Mouse (Mus musculus) CD4-positive helper T cell, adult 2 months (primary cell): ENCODE data around the gene Cuedc1.

Source experiments
- DNase-seq: peaks from one replicate; pipeline ENCODE4 v3.0.0-alpha.2; 2012; ENCODE audit warnings: low read depth, missing footprints, low spot score

Gene Cuedc1

DNA sequence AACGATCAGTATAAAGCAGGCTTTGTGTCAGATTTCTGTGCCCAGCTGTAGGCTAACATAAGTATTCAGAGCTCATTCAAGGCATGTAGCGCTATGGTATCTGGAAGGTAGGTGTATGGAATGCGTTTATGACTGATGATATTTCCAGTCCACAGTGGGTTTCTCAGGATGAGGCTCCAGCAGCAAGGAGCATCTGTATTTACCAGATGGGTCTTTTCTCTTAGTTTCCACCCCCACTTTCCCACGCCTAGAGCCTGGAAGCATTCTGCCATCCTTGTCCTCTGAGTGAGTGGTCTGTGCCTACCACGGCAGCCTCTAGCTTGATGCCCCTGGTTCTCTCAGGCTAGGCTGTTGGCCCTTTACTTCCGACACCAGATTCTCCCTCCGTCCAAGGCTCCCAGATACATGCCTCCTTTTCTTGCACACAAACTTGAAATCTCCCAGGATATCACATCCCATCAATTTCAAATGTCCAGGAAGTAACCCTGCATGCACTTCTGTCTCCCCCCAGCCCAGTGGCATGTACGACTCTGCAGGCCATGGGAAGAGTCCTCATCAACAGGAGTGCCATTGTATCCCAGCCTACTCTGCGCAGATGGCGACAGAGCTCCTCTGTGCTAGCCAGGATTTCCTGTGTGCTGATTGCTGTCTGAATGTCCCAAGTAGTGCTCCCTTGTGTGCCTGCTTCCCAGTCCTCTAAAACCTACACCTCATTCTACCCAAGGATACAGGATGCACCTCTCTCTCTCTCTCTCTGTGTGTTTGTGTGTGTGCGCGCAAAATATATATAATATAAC, 48.6 kb downstream of the Cuedc1 start:
- no peak for DNase-seq

DNA sequence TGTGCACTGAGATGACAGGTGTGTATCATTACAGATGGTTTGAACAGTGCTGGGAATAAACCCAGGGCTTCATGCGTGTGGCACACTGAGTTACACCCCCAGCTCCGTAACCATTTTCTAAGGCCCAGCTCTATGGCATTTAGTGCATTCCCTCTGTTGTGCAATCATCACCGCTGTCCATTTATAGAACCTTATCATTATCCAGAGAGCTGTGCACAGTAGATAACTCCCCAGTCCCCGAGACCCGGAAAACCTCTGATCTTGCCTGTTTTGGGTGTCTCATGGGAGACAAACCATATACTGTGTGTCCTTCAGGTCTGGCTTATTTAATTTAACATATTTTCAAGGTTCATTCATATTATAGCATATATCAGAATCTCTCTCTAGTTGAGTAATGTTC, 49.5 kb downstream of the Cuedc1 start:
- no peak for DNase-seq

DNA sequence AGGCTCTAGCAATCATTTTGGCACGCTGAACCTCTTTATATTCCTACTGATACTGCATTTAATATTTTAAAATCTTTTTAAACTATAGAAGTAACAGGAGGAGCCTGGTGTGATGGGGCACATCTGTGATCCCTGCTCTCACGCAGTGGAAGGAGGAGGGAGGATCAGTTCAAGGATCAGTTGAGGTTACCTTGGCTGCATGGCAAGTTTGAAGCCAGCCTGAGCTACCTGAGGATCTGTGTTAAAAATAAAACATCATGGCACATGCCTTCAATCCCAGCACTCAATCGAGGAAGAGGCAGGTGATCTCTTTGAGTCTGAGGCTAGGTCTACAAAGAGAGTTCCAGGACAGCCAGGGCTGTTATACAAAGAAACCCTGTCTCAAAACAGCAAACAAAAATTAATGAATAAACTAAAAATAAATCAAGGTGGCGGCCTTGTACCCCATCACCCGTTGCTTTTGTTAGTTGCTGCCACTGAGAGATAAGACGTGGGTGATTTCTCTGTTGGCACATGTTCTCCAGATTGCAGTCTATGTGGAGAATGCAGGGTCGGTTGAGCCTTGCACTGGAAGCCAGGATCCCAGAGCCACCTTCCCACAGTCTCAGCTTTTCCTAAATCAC, 50.3 kb downstream of the Cuedc1 start:
- DNase-seq, result no peak

DNA sequence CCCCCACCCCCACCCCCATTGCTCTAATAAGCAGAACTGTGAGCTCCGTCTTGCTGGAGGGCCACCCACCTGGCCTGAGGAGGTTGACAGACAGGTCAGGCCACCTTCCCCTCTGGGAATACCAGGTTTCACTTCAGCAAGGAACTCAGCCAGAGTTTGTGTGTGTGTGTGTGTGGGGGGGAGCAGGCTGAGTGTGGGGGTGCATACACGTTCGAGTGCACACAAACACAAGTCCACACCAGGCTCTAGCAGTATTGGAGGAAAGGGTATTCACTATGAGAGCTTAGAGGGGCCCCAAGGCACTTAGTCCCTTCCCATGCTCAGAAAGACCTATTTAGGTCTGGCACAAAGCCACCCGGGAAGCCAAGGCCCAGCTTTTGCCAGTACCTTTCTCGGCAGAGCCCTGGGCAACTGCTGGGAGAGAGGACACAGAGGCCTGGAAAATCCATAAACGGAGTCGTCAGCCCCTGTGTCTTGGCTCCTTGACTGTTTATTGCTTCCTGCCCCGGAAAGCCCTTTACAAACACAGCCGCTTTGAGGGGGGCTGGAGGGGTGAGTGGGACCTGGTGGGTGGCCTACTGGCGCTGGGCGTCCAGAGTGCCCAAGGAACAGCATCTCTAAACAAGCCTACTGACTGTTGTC, 50.9 kb downstream of the Cuedc1 start:
- DNase-seq, result no peak

DNA sequence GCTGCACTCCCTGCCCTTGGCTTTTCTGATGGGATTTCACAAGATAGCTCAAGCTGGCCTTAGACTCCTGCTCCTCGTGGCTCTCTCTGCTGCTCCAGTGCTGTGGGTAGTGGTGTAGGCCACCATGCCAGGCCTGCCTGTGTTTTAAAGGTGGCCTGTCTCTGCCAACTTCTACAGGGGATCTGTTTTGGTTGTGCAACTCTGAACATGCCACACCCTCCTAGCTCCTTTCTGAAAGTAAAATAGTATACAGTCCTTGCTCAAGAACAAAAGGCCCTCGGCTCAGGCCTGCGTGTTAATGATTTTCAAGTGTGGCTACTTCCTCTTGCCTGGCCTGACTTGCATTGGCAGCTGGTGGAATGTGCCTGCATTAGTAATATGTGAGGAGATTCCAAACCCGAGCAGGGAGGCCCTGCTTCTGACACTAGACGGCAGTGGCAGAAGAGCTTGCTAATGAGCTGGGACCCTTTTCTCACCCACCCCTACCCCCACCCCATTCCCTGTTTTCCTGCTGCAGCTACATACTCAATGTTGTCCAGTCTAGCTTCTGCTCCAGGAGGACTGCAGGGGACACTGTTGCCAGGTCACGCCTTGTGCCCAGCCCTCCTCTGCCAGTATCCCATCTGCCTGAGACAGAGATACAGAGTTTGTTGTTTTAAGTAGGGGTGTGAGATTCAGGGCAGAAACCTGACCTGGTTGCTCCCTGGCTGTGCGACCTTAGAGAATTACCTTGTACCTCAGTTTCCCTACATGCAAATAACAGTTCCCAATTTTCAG, 53.7 kb downstream of the Cuedc1 start:
- no peak for DNase-seq

DNA sequence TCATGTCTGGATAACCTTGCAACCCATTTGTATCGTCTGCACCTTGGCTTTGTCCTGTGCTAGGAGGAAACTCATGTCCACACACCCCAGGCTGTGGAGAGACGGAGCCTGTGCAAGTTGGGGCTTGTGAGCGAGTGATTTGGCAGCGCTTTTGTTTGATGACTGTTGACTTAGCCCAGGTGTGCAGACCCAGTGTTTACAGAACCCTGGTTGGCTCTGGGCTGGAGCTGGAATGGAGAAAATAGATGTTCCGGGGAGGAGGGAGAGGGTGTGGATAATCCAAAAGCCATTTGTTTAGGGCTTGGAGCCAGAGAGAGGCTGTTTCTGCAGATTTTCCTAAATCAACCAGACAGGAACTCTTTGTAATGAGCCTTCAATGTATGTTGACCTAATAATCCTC, 56.0 kb downstream of the Cuedc1 start:
- no peak for DNase-seq

DNA sequence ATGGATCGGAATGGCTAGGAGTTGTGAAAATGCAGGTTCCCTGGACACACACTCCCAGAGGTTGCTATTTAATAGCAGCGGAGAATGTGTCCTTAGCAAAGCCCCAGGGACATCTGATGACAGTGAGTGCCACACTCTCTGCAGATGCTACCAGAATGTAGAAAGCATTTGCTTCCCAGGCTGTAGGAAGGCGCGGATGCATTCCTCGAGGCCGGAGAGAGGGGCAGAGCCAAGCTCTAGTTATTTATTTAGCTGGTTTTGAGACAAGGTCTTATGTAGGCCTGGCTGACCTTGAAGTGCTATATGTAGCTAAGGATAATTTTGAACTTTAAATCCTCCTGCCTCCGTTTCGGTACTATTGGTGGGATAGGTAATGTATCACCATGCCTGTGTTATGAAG, 56.6 kb downstream of the Cuedc1 start:
- no peak for DNase-seq

DNA sequence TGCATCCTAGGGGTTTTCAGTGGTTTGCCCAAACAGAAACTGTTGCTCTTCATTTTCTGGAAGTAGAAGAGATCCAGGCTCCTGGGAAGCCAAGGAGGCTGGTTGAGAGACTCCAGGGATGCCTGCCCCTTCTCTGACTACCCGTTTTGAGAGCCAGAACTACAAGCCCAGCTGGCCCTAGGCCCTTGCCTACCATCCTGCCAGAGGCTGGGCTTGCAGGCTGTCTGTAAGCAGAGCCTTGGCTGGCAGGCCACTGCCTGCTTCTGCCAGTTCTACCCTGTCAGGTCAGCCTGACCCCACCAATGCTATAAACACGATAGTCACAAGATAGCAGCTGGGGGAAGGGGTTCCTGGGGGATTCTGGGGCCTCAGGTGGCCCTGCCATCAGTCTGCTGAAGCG, 57.6 kb downstream of the Cuedc1 start:
- no peak for DNase-seq

DNA sequence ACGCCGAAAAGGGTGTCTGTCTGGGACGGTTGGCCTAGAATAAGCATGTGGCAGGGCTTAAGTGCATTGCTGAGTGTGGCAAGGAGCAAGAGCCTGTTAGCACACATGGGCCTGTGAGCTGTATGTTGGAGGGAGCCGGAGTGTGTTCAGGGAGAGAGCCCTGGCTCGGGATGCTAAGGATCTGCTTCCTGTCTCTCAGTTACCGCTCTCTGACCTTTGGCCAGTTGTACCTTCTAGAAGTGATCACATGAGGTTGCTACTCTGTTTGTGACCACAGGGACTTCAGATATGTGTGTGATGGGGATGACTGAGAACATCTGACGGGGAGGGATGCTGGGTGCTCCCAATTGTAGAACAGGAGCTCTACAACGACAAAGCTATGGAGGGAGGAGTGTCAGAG, 58.1 kb downstream of the Cuedc1 start:
- no peak for DNase-seq

DNA sequence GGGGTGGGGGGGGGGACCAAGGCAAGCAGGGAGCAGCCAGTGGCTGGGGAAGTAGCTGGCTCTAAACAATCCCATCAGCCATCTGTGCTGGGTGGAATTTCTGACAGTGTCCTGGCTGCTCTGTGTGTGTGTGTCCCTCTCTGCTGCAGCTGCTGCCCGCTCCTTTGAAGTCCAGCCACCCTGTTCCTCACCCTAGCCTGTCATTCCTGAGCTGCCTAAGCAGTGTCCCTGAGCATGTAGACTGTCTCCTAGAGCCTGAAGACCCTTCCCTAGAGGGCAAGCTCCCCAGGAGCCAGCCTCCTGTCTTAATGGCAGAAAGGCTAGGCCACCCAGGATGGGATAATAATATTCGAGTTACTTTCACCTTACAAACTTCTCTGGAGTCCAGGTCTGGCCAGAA, 58.5 kb downstream of the Cuedc1 start:
- DNase-seq, result no peak

DNA sequence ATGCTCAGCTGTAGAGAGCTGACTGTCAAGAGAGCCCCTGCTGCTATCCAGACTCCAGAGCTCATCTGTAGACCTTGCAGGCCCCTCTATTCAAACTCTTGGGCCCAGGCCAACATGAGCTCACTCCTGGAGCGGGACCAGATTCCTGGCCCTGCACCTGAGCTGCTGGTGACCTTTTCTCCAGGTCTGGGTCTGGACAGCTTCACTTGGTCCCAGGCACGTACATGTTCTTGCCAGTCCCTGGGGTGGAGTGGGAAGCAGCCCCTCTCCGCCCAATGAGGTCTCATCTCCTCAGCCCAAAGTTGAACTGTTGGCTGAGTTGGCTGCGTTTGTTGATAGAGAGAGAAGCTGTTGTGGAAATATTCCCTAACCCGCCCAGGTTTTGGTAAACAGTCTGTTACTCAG, 61.0 kb downstream of the Cuedc1 start:
- DNase-seq, result no peak

DNA sequence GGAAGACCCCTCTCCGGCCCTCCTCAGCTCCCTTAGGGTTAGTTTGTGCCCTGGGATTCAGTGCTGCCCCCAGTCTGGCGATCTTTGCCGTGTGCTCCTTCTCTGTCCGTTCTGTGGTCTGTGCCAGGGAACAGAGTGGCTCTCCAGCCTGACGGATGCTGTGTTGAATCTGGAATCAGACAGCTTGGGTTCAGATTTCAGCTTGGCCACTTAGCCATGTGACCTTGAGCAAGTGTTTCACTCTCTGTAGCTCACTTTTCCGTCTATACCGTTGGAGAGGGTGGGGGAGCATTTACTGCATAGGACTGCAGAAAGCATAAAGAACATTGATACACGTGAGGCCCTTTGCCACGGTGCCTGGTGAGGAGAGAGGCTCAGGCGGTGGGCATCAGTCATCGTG, 61.5 kb downstream of the Cuedc1 start:
- DNase-seq, result no peak

DNA sequence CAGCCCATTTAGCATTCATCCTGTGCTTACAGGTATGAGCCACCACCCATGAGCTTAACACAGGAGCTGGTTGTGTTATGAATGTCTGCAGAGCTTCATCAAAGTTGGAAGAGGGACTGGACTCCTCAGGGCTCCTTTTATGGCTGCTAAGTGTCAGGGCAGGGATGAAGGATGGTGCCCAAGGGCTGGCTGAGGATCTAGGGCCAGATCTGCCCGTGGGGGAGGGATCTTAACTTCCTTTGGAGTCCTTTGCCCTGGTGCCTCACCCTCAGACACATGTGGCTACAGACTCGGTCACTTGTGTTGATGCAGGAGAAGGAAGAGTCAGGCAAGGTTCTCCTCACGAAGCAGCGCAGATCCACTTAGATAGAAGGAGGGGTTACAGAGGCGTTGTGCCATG, 62.5 kb downstream of the Cuedc1 start:
- DNase-seq, result no peak

DNA sequence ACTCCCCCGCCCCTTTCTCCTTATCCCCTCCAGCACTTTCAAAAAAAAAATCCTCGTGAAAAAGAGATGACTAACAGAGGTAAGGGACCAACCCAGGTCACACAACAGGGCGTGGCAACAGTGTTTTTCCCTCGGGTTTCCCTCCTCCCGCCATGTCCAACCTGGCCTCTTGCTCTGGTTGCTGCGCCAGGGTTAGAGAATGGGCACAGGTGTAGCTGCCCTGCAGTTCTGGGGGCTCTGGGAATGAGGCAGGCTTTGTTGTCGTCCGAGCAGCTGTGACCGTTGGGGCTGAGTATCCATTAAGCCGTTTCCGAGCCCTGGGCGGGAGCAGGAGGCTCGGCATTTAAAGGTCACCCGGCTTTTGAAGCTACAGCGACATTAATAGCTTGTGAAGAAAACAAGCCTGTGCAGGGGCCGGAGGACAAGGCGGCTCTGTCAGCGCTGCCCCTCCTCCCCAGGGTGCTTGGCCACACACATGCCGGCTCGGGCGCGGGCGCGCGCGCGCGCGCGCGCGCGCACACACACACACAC, 63.3 kb downstream of the Cuedc1 start:
- DNase-seq, result peak; percentile 53

DNA sequence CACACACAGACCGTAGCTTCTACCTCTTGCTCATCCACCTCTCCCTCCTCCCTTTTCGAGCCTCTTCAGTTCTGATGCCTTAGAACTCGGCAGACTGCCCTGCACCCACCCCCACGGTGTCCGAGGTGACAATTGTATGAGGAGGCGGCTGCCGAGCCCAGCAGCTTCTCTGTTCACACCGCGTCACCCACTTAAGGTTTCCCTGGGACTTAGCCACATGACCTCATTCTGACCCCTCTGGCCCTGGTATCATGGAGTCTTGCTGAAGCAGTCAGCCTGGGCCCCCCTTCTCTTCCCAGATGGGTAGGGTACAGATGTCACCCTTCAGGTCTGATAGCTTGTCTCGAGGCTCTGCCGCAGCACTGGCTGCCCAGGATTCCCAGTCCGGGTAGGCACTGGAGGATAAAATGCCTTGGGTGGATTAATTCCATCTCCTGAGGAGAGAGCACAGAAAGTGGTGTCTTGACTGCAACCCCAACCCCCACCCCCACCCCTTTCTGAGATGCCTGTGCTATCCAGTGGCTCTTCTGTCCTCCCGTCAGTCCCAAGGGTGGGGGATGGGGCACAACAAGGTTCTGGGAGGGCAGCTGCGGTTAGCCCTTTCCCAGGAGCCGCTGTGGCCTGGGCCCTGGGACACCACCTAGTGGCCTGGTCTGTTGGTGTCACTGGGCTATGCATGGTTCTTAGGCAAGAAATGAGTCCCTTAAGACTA, 63.9 kb downstream of the Cuedc1 start:
- peak; percentile 64 for DNase-seq

DNA sequence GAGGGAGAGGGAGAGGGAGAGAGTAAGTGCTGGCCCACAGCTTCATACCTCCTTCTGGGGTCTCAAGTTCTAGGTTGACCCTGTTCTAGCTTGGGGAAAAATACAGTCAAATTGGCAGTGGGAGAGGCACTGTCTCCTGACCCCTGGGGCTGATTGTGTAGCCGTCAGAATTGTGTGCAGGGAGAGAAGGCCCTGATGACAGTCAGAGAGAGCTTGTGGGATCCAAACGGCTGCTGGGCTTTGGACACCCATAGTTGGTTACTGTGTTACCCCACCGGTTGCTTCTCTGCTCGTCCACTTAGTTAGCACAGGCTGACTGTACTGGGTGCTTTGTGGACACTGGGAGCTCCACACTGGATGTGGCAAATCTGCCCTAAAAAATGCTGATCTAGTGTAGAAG, 64.9 kb downstream of the Cuedc1 start:
- DNase-seq, result no peak

DNA sequence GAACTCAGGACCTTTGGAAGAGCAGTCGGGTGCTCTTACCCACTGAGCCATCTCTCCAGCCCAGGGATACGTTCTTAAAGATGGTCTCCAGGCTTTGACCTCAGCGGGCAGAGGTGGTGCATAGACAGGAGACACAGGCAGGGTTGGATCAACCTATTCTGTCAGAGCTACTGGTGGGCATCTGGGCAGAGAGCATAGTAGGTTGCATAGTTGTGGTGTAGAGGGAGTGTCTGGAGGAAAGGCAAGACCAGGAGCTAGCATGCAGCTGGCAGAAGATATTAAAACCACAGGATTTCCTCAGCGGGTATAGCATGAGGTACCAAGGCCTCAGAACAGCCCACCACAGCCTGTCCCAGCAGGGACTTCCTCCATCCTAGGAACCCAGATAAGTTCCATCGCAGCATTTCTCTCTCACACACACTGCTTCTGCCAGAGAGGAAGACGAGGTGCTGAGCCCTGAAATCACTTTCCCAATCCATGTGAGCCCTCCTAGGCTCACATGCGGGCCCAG, 66.4 kb downstream of the Cuedc1 start:
- peak; percentile 15 for DNase-seq

DNA sequence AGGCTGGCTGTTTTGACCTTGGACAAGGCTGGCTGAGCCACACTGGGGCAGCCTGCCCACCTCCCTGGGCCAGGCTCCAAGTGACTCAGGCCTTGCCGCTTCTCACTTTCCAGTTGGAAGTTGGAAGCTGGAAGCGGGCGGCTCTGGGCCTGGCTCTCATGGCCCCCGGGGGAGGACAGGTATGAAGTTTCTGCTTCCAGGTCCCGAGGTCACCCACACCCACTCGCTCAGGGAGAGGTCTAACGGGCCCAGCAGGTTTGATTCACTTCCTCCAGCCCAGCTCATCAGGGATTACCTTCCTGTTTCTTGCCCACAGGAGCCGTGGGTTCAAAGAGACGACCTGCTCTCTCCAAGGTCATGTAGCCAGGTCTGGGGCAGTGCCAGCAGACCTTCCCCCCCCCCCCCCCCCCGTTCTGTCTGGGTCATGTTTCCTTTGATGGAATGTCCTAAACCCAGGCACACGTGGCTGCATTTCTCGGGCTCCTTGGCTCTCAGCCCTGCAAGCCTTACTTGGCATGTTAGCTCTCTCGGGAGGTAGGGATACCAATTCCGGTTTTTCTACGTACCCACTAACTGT, 67.0 kb downstream of the Cuedc1 start:
- DNase-seq, result no peak

DNA sequence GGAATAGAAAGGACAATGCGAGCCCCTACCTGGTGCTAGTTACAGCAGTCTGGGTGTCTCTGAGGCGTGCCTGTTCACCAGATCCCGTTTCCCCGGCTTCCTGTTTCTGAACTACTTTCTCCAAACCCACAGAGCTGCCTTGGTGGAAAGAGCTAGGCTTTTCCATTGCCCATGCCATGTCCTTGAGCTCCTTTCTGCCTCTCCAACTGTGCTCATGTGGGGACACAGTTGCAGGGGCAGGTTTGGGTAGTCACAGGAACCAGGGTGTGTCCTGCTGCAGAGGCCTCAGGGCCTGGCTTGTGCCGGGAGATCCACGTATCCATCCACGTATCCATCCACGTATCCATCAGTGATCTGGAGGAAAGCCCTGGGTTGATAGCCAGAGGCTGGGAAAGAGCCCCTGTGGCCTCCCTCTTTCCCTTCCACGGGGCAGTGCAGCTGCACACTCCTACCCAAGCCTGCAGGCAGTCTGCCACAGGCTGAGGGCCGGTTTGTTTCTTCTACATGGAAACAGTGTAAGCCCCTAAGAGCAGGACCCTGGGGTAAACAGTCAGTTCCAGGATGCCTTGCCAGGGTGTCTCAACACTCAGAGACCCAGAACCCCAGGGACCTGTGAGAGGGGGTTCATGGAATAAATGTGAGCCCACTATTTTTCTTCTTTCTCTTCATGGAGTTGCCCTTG, 68.0 kb downstream of the Cuedc1 start:
- no peak for DNase-seq

DNA sequence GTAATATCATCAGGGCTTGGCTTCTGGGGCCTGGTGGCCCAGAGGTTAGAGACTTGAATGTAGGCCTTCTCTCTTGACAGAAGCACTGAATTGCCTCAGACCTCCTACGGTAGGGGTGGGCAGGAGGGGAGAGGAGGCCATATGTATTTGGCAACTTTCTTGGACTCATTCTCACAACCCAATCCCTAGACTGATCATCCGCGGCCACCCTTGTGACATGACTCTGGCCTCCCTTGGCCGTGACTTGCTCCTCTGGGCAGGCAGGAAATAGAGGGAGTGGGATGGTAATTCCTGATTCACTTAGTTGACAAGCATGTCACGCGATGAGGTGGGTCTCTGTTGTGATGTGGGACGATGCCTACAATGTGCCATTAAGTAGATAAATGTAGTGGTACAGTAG, 68.6 kb downstream of the Cuedc1 start:
- DNase-seq, result no peak
